Mouse (Mus musculus) midbrain, embryonic 12.5 days (tissue): ENCODE data around the gene Gdpd3. TPM values are rescaled to one million over a fixed set of nuclear protein-coding genes. Genes with fewer than 3 reads are reported as not detected.

Experiments
- ATAC-seq: fragments of 200-750 bp; cut with Nextera tagmentation; 2 replicates; pipeline ENCODE4 v1.8.0; 2017; ENCODE audit warnings: low read depth, moderate TSS enrichment, moderate library complexity; ENCODE audit not compliant: low FRiP score
- H3K27ac ChIP-seq: fragments of 300-500 bp; sonication (generic); replicated peaks from 2 replicates; pipeline ENCODE4 v1.5.1; 2016; ENCODE audit warnings: mild to moderate bottlenecking
- H3K27me3 ChIP-seq: fragments of 300-500 bp; sonication (generic); 2 replicates; pipeline ENCODE4 v1.6.1; 2016; ENCODE audit warnings: mild to moderate bottlenecking
- H3K36me3 ChIP-seq: fragments of 300-500 bp; sonication (generic); 2 replicates; pipeline ENCODE4 v1.6.1; 2016
- H3K4me1 ChIP-seq: fragments of 300-500 bp; sonication (generic); 2 replicates; pipeline ENCODE4 v1.6.1; 2016
- H3K4me2 ChIP-seq: fragments of 300-500 bp; sonication (generic); replicated peaks from 2 replicates; pipeline ENCODE4 v1.6.1; 2016; ENCODE audit warnings: mild to moderate bottlenecking, moderate library complexity
- H3K4me3 ChIP-seq: fragments of 300-500 bp; sonication (generic); 2 replicates; pipeline ENCODE4 v1.5.1; 2016; ENCODE audit warnings: mild to moderate bottlenecking
- H3K9ac ChIP-seq: fragments of 300-500 bp; sonication (generic); replicated peaks from 2 replicates; pipeline ENCODE4 v1.6.1; 2016; ENCODE audit warnings: mild to moderate bottlenecking, moderate library complexity
- H3K9me3 ChIP-seq: fragments of 300-500 bp; sonication (generic); 2 replicates; pipeline ENCODE4 v1.6.1; 2016; ENCODE audit warnings: mild to moderate bottlenecking
- WGBS: fragments of 180-500 bp; shearing (Covaris S2); methylation state at CpG from one replicate; pipeline ENCODE4 v1.1.7; 2016; 5-methylcytosine and 5-hydroxymethylcytosine counted together
- polyA plus RNA-seq: library from polyadenylated mRNA; unstranded; fragments of >200 nt; fragmentation: Nextera tagmentation; extraction: Ambion mirVana; gene quantifications from 2 replicates; pipeline ENCODE4 v1.2.1, GENCODE M21; 2016

The Gdpd3 gene
- polyA plus RNA-seq, 1 experiment from 2014 or later = 2.0 TPM

GRCm38 (mm10) chr7:126817595-126817994 is 51.5 kb downstream of the Gdpd3 start:
- Histone ChIP-seq H3K4me1 (peaks cover 8% of the 10 kb centered on the region), H3K27ac (no peak overlapping the region), H3K4me3 (no peak overlapping the region), H3K4me2 (no peak overlapping the region), H3K36me3 (no peaks in the 10 kb centered on the region), H3K9ac (no peak overlapping the region), H3K27me3 (0 out of 2 replicates have a peak, but pooled peaks cover 5% of the 10 kb centered on the region), H3K9me3 (peaks cover 4% of the 10 kb centered on the region; the same call in 1 of the 2 replicates)
- no peak for ATAC-seq
- WGBS = 84% methylated on average over 7 of the region's 7 CpGs

DNA sequence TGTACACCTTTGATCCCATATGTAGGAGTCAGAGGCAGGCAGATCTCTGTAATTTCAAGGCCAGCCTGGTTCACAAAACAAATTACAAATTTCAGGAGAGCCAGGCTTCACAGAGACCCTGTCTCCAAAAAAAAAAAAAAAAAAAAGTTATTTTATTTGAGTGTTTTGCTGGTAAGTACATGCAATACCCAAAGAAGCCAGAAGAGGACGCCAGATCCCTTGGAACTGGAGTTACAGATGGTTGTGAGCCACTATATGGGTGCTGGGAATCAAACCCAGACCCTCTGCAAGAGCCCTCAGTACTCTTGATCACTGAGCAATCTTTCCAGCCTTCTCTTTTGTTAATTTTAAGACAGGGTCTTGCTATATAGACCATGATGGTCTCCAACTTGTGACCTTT is 52.7 kb downstream of the Gdpd3 start:
- 29% methylated on average over 1 of the region's 1 CpGs for WGBS
- Histone ChIP-seq H3K27me3 (0 out of 2 replicates have a peak, but pooled peaks cover 2% of the 10 kb centered on the region), H3K9ac (no peak overlapping the region), H3K4me2 (no peak overlapping the region), H3K9me3 (peaks cover 4% of the 10 kb centered on the region; the same call in 1 of the 2 replicates), H3K4me3 (no peak overlapping the region), H3K27ac (no peak overlapping the region), H3K36me3 (no peaks in the 10 kb centered on the region), H3K4me1 (peaks cover 16% of the 10 kb centered on the region)
- ATAC-seq = no peak

DNA sequence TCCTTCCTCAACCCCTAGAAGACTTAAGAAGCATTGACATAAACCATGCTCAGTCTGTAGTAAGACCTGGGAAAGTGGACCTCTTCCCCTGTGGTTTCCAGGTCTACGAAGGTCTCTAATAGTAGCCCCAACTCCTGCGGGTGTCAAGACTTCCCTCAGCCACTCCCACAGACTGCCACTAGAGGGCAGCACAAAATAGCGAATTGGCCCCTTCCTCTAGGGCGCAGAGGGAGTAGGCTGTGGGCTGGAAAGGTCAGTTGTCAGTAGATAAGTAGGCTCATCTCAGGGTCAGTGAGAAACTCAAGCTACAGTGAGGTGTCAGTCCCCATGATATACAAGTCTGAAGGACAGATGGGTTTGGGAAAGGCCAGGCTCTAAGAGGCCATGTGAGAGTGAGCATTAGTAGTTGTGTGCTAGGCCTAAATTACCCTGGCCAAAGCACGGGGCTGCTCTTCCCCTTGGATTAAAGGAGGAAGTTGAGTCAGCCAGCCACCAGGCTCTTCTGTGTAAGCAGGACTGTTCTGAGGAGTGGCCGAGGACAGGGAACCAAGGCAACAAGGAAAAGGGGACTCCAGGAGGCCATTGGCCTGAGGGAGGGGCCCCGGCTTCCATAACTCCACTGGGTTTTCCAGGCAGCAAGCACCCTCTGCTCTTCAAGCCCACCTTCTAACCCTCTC is 55.8 kb downstream of the Gdpd3 start:
- Histone ChIP-seq H3K4me3 (no peak overlapping the region), H3K4me2 (peak overlapping the region; percentile 76), H3K36me3 (no peaks in the 10 kb centered on the region), H3K27me3 (peaks cover 11% of the 10 kb centered on the region), H3K9ac (peak overlapping the region; percentile 75; the same call in 1 of the 2 replicates), H3K9me3 (peaks cover 4% of the 10 kb centered on the region; the same call in 1 of the 2 replicates), H3K4me1 (peaks cover 34% of the 10 kb centered on the region), H3K27ac (peak overlapping the region; percentile 84; the same call in 1 of the 2 replicates)
- WGBS = 21% methylated on average over 7 of the region's 7 CpGs
- 0 out of 2 replicates have a peak, but pooled peaks have one; percentile 18 for ATAC-seq

GRCm38 (mm10) chr7:126822741-126823140 is 56.6 kb downstream of the Gdpd3 start:
- 18% methylated on average over 9 of the region's 9 CpGs for WGBS
- 0 out of 2 replicates have a peak, but pooled peaks have one; percentile 14 for ATAC-seq

GRCm38 (mm10) chr7:126823202-126823711 is 57.1 kb downstream of the Gdpd3 start:
- WGBS = 0% methylated on average over 8 of the region's 19 CpGs
- peak; percentile 82 for ATAC-seq
- H3K4me2 ChIP-seq = peak overlapping the region; percentile 76

More at GRCm38 (mm10) chr7:126822741-126823140, 56.6 kb downstream of the Gdpd3 start:
- Histone ChIP-seq H3K9me3 (peaks cover 4% of the 10 kb centered on the region; the same call in 1 of the 2 replicates), H3K9ac (peak overlapping the region; percentile 75), H3K27ac (peak overlapping the region; percentile 84), H3K4me1 (peaks cover 34% of the 10 kb centered on the region), H3K4me3 (peak overlapping the region; percentile 58), H3K27me3 (peaks cover 11% of the 10 kb centered on the region), H3K36me3 (peaks cover 4% of the 10 kb centered on the region; the same call in 1 of the 2 replicates), H3K4me2 (peak overlapping the region; percentile 76)

GRCm38 (mm10) chr7:126823940-126824339 is 57.8 kb downstream of the Gdpd3 start:
- ATAC-seq = peak; percentile 28
- H3K4me1 ChIP-seq = peaks cover 34% of the 10 kb centered on the region
- 7% methylated on average over 10 of the region's 10 CpGs for WGBS
- H3K36me3 ChIP-seq = peaks cover 13% of the 10 kb centered on the region; the same call in 1 of the 2 replicates
- H3K4me3 ChIP-seq = peak overlapping the region; percentile 58
- peaks cover 2% of the 10 kb centered on the region; the same call in 1 of the 2 replicates for H3K9me3 ChIP-seq
- H3K27me3 ChIP-seq = peaks cover 17% of the 10 kb centered on the region
- H3K9ac ChIP-seq = peak overlapping the region; percentile 75
- H3K27ac ChIP-seq = peak overlapping the region; percentile 84
- peak overlapping the region; percentile 76 for H3K4me2 ChIP-seq

More at GRCm38 (mm10) chr7:126823202-126823711, 57.1 kb downstream of the Gdpd3 start:
- Histone ChIP-seq H3K9ac (peak overlapping the region; percentile 75), H3K36me3 (peaks cover 7% of the 10 kb centered on the region; the same call in 1 of the 2 replicates), H3K27me3 (peaks cover 11% of the 10 kb centered on the region), H3K4me3 (peak overlapping the region; percentile 58), H3K27ac (peak overlapping the region; percentile 84), H3K9me3 (peaks cover 4% of the 10 kb centered on the region; the same call in 1 of the 2 replicates), H3K4me1 (peaks cover 34% of the 10 kb centered on the region)

Other genes starting within 250 kb of the Gdpd3 start
- gene Eif3c, start 199.9 kb upstream of the Gdpd3 start, polyA plus RNA-seq = 200 and 222 TPM in 2 replicates
- gene Apobr, start 181.4 kb upstream of the Gdpd3 start, polyA plus RNA-seq = 0.27 and 0.63 TPM in 2 replicates
- gene Cln3, start 180.5 kb upstream of the Gdpd3 start, polyA plus RNA-seq = 26.1 and 29.2 TPM in 2 replicates
- not detected in 2 replicates for gene Il27, start 171.4 kb upstream of the Gdpd3 start, polyA plus RNA-seq
- gene Nupr1, start 135.5 kb upstream of the Gdpd3 start, polyA plus RNA-seq = 4.4 and 7.9 TPM in 2 replicates
- gene Sgf29, start 117.0 kb upstream of the Gdpd3 start, polyA plus RNA-seq = 44.1 and 46.4 TPM in 2 replicates
- gene Sult1a1, start 89.9 kb upstream of the Gdpd3 start, polyA plus RNA-seq = 0.45 and 1.1 TPM in 2 replicates
- gene Bola2, start 70.9 kb upstream of the Gdpd3 start, polyA plus RNA-seq = 151 TPM in 2 replicates
- 16.6 and 19.1 TPM in 2 replicates for gene Slx1b, start 70.5 kb upstream of the Gdpd3 start, polyA plus RNA-seq
- 60.8 and 65.9 TPM in 2 replicates for gene Coro1a, start 58.5 kb upstream of the Gdpd3 start, polyA plus RNA-seq
- 56.1 and 58.0 TPM in 2 replicates for gene Mapk3, start 6.7 kb upstream of the Gdpd3 start, polyA plus RNA-seq
- gene Ypel3, start 10.6 kb downstream of the Gdpd3 start, polyA plus RNA-seq = 125 and 126 TPM in 2 replicates
- 0.64 and 0.65 TPM in 2 replicates for gene Tbx6, start 15.1 kb downstream of the Gdpd3 start, polyA plus RNA-seq
- gene Ppp4c, start 26.2 kb downstream of the Gdpd3 start, polyA plus RNA-seq = 315 and 323 TPM in 2 replicates
- gene Fam57b, start 31.3 kb downstream of the Gdpd3 start, polyA plus RNA-seq = 19.3 and 20.0 TPM in 2 replicates
- not detected in 2 replicates for gene 4930451I11Rik, start 65.3 kb downstream of the Gdpd3 start, polyA plus RNA-seq
- gene Doc2a, start 81.1 kb downstream of the Gdpd3 start, polyA plus RNA-seq = 6.3 and 7.7 TPM in 2 replicates
- 43.1 and 51.6 TPM in 2 replicates for gene Hirip3, start 95.6 kb downstream of the Gdpd3 start, polyA plus RNA-seq
- gene Ino80e, start 96.0 kb downstream of the Gdpd3 start, polyA plus RNA-seq = 90.9 and 96.0 TPM in 2 replicates
- 68.3 and 71.0 TPM in 2 replicates for gene Taok2, start 118.4 kb downstream of the Gdpd3 start, polyA plus RNA-seq
- gene Tmem219, start 156.6 kb downstream of the Gdpd3 start, polyA plus RNA-seq = 32.7 and 36.5 TPM in 2 replicates
- gene Kctd13, start 162.5 kb downstream of the Gdpd3 start, polyA plus RNA-seq = 50.5 and 53.7 TPM in 2 replicates
- 1.6 and 2.7 TPM in 2 replicates for gene Asphd1, start 183.2 kb downstream of the Gdpd3 start, polyA plus RNA-seq
- 13.8 and 16.9 TPM in 2 replicates for gene Sez6l2, start 184.2 kb downstream of the Gdpd3 start, polyA plus RNA-seq
- gene Cdipt, start 209.6 kb downstream of the Gdpd3 start, polyA plus RNA-seq = 81.1 and 87.2 TPM in 2 replicates
- 1.0 and 1.3 TPM in 2 replicates for gene Cdiptos, start 209.8 kb downstream of the Gdpd3 start, polyA plus RNA-seq
- 5.0 and 5.8 TPM in 2 replicates for gene Mvp, start 248.3 kb downstream of the Gdpd3 start, polyA plus RNA-seq